Mouse (Mus musculus): ENCODE results near the gene Hectd2. TPM values are rescaled to one million over a fixed set of nuclear protein-coding genes. Genes with fewer than 3 reads are reported as not detected.

Gene Hectd2
- total and polyA plus RNA-seq, 3 experiments = 0.12 to 2.0 TPM; not detected in 1

DNA sequence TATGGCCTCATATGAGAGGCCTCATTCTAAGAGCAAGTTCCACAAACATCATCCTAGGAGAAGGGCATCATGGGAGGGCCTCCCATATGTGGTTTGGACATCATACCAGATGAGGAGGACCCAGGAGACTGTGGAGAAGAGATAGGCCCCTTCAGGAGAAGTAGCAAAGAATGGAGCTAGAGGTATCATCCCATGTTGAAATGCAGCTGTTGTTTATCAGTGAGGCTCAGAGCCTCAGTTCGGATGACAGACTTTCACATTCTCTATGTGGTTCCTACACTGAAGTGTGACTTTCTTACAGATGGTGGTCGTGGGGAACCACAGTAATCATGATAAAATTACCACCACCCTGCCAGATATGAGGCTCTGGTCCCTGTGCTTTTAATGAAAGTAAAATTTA lies 55.9 kb downstream of the Hectd2 start (continued):
- TF ChIP-seq ETS1 (IDR thresholded peaks at IDR 0.05; ENCODE audit: low read depth, low read length) = peak; percentile 73

DNA sequence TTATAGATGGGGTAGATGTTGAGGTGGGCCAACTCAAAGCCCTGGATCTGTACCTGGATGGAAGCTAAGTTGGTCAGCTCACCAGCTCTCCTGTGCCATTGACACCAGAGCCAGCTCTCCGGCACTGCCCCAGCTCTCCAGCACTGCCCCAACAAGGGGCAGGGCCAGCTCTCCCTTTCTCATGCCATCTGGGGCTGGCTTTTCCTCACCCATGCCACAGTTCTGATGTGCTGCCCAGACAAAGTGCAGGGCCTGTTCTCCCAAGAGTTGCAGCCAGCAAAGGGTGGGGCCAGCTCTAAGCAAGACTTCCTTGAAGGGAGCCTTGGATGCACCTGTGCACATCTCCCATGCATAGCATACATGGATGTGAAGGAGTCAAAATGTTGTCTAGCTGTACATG lies 71.5 kb downstream of the Hectd2 start:
- Histone ChIP-seq H3K4me1 (ENCODE audit: control insufficient read depth in 1 of 2, insufficient read depth in 2 of 2, low read length in 2 of 2) (no peaks in the 10 kb centered on the region), H3K9ac (ENCODE audit: control insufficient read depth, low read depth, low read length, poor library complexity, severe bottlenecking) (no peak overlapping the region)
- TF ChIP-seq RCOR1 (IDR thresholded peaks at IDR 0.05; ENCODE audit: low read depth, low read length) (no peak), UBTF (IDR thresholded peaks at IDR 0.05; ENCODE audit: borderline replicate concordance, insufficient read depth, low read depth, low read length) (no peak), POLR2AphosphoS5 (IDR thresholded peaks at IDR 0.05; ENCODE audit: borderline replicate concordance, low read depth, low read length) (no peak), EP300 (IDR thresholded peaks at IDR 0.05; ENCODE audit: low read depth in 1 of 2, low read length in 2 of 2) (no peak), ELF1 (IDR thresholded peaks at IDR 0.05; ENCODE audit: low read depth, low read length) (no peak), SIN3A (IDR thresholded peaks at IDR 0.05; ENCODE audit: low read length) (no peak), SMC3 (IDR thresholded peaks at IDR 0.05; ENCODE audit: low read depth, low read length) (no peak), RAD21 (IDR thresholded peaks at IDR 0.05; ENCODE audit: low read depth, low read length) (no peak), ZKSCAN1 (IDR thresholded peaks at IDR 0.05; ENCODE audit: low read depth, low read length) (no peak)

DNA sequence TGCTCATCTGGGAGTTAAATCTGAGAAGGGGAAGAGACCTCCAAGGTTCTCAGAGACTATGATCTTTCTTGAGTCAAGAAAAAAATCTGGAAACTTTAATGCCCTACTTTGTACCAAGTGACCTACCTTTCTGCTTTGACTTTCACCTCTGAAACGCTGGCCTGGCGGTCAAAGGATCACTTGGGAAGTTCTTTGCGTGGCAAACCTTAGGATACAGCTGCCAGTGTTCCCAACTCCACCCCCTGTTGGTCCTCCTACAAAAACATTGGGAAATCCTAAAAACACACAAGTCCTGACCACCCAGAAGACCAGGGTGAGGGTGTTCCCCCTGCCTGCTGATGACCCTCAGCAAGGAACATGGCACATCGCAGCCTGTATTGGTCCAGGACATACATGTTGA lies 72.4 kb downstream of the Hectd2 start:
- Histone ChIP-seq H3K27me3 (ENCODE audit: control insufficient read depth in 1 of 2, insufficient read depth in 2 of 2, low read length in 2 of 2) (no peaks in the 10 kb centered on the region), H3K9me3 (replicated peaks; ENCODE audit: insufficient read depth, low read length) (no peaks in the 10 kb centered on the region), H3K4me3 (ENCODE audit: control insufficient read depth in 1 of 2, insufficient read depth in 1 of 2, low read depth in 2 of 2, low read length in 2 of 2) (no peak overlapping the region), H3K79me2 (ENCODE audit: control insufficient read depth, insufficient read depth, low read length, poor library complexity) (no peaks in the 10 kb centered on the region), H3K27ac (ENCODE audit: control insufficient read depth, low read depth, low read length) (no peak overlapping the region), H3K4me1 (ENCODE audit: control insufficient read depth in 1 of 2, insufficient read depth in 2 of 2, low read length in 2 of 2) (no peaks in the 10 kb centered on the region), H3K36me3 (ENCODE audit: control insufficient read depth in 1 of 2, insufficient read depth in 2 of 2, low read length in 2 of 2) (no peaks in the 10 kb centered on the region), H3K9ac (ENCODE audit: control insufficient read depth, low read depth, low read length, poor library complexity, severe bottlenecking) (no peak overlapping the region)
- no peak for DNase-seq (ENCODE audit: low read depth, low spot score)
- TF ChIP-seq CHD1 (IDR thresholded peaks at IDR 0.05; ENCODE audit: low read depth, low read length) = no peak
- no peak for TF ChIP-seq MAX (IDR thresholded peaks at IDR 0.05; ENCODE audit: low read length)
- TF ChIP-seq BHLHE40 (IDR thresholded peaks at IDR 0.05; ENCODE audit: borderline replicate concordance, low read depth, low read length) = no peak
- no peak for TF ChIP-seq E2F4 (IDR thresholded peaks at IDR 0.05; ENCODE audit: borderline replicate concordance, low read depth, low read length)
- no peak for TF ChIP-seq NRF1 (IDR thresholded peaks at IDR 0.05; ENCODE audit: insufficient read depth, low read depth, low read length, poor library complexity, severe bottlenecking)
- no peak for TF ChIP-seq NELFE (IDR thresholded peaks at IDR 0.05; ENCODE audit: low read depth, low read length)
- no peak for TF ChIP-seq MEF2A (IDR thresholded peaks at IDR 0.05; ENCODE audit: extremely low read depth, insufficient replicate concordance, low read depth, low read length, poor library complexity, severe bottlenecking)
- TF ChIP-seq ZC3H11A (IDR thresholded peaks at IDR 0.05; ENCODE audit: low read depth, low read length) = no peak
- no peak for TF ChIP-seq RCOR1 (IDR thresholded peaks at IDR 0.05; ENCODE audit: low read depth, low read length)
- TF ChIP-seq JUND (IDR thresholded peaks at IDR 0.05; ENCODE audit: low read depth, low read length) = no peak
- TF ChIP-seq ZMIZ1 (IDR thresholded peaks at IDR 0.05; ENCODE audit: low read depth, low read length) = no peak

More for the DNA sequence above, 71.5 kb downstream of the Hectd2 start:
- Histone ChIP-seq H3K36me3 (ENCODE audit: control insufficient read depth in 1 of 2, insufficient read depth in 2 of 2, low read length in 2 of 2) (no peaks in the 10 kb centered on the region), H3K79me2 (ENCODE audit: control insufficient read depth, insufficient read depth, low read length, poor library complexity) (no peaks in the 10 kb centered on the region), H3K27ac (ENCODE audit: control insufficient read depth, low read depth, low read length) (no peak overlapping the region), H3K27me3 (ENCODE audit: control insufficient read depth in 1 of 2, insufficient read depth in 2 of 2, low read length in 2 of 2) (no peaks in the 10 kb centered on the region), H3K4me3 (ENCODE audit: control insufficient read depth in 1 of 2, insufficient read depth in 1 of 2, low read depth in 2 of 2, low read length in 2 of 2) (no peak overlapping the region), H3K9me3 (replicated peaks; ENCODE audit: insufficient read depth, low read length) (no peaks in the 10 kb centered on the region)
- no peak for DNase-seq (ENCODE audit: low read depth, low spot score)
